Mouse (Mus musculus): Measurements from ENCODE around the gene Map4k4.

- TF ChIP-seq CTCF (IDR thresholded peaks at IDR 0.05; ENCODE audit: low read depth, low read length) (no peak), POLR2A (IDR thresholded peaks at IDR 0.05; ENCODE audit: borderline replicate concordance, low read depth, low read length) (no peak)
Measured at GRCm38 (mm10) chr1:40027116-40027620, 126.5 kb downstream of the Map4k4 start.
